Mouse (Mus musculus): Measurements from ENCODE around the gene Tcf7l2. TPM values are rescaled to one million over a fixed set of nuclear protein-coding genes. Genes with fewer than 3 reads are reported as not detected.
A peak's percentile ranks its signal among the peaks of the same experiment; 100 is the strongest.

Gene Tcf7l2
- polyA plus RNA-seq (2012; rRNA removed): 6.1 and 6.2 TPM in 2 replicates

GRCm38 (mm10) chr19:55741439-55741928, at the start of gene Tcf7l2:
Gene Tcf7l2 (plus strand): TSS chr19:55741820.
- Histone ChIP-seq H3K27me3 (ENCODE audit: control insufficient read depth, insufficient read depth, low read length) (peaks cover 11% of the 10 kb centered on the region), H3K36me3 (ENCODE audit: control insufficient read depth, insufficient read depth, low read length) (no peaks in the 10 kb centered on the region), H3K27ac (ENCODE audit: control insufficient read depth, insufficient read depth, low read depth, low read length) (peak within 1 kb of the TSS; percentile 88), H3K4me1 (ENCODE audit: control insufficient read depth, insufficient read depth, low read length) (peaks cover 16% of the 10 kb centered on the region), H3K4me3 (ENCODE audit: control insufficient read depth, low read depth, low read length) (peak within 1 kb of the TSS; percentile 96)
- TF ChIP-seq CTCF (IDR thresholded peaks at IDR 0.05; ENCODE audit: control insufficient read depth, insufficient read depth, insufficient replicate concordance, low read depth, low read length) (no peak), POLR2A (IDR thresholded peaks at IDR 0.05; ENCODE audit: control insufficient read depth, low read depth, low read length) (peak; percentile 46; the same call in 1 of the 2 replicates)

- Histone ChIP-seq H3K27ac (ENCODE audit: control insufficient read depth, insufficient read depth, low read depth, low read length) (no peak overlapping the region), H3K36me3 (ENCODE audit: control insufficient read depth, insufficient read depth, low read length) (no peaks in the 10 kb centered on the region), H3K27me3 (ENCODE audit: control insufficient read depth, insufficient read depth, low read length) (no peaks in the 10 kb centered on the region), H3K4me1 (ENCODE audit: control insufficient read depth, insufficient read depth, low read length) (no peaks in the 10 kb centered on the region), H3K4me3 (ENCODE audit: control insufficient read depth, low read depth, low read length) (no peak overlapping the region)
- TF ChIP-seq CTCF (IDR thresholded peaks at IDR 0.05; ENCODE audit: control insufficient read depth, insufficient read depth, insufficient replicate concordance, low read depth, low read length) (no peak), POLR2A (IDR thresholded peaks at IDR 0.05; ENCODE audit: control insufficient read depth, low read depth, low read length) (no peak)
Measured at GRCm38 (mm10) chr19:55694651-55695050, 47.0 kb upstream of the Tcf7l2 start.

- Histone ChIP-seq H3K4me1 (ENCODE audit: control insufficient read depth, insufficient read depth, low read length) (no peaks in the 10 kb centered on the region), H3K27ac (ENCODE audit: control insufficient read depth, insufficient read depth, low read depth, low read length) (no peak overlapping the region), H3K36me3 (ENCODE audit: control insufficient read depth, insufficient read depth, low read length) (no peaks in the 10 kb centered on the region), H3K27me3 (ENCODE audit: control insufficient read depth, insufficient read depth, low read length) (no peaks in the 10 kb centered on the region), H3K4me3 (ENCODE audit: control insufficient read depth, low read depth, low read length) (no peak overlapping the region)
- TF ChIP-seq POLR2A (IDR thresholded peaks at IDR 0.05; ENCODE audit: control insufficient read depth, low read depth, low read length): no peak
- no peak for TF ChIP-seq CTCF (IDR thresholded peaks at IDR 0.05; ENCODE audit: control insufficient read depth, insufficient read depth, insufficient replicate concordance, low read depth, low read length)
Measured at GRCm38 (mm10) chr19:55695418-55695817, 46.2 kb upstream of the Tcf7l2 start.

GRCm38 (mm10) chr19:55698892-55699291, 42.7 kb upstream of the Tcf7l2 start:
- Histone ChIP-seq H3K27ac (ENCODE audit: control insufficient read depth, insufficient read depth, low read depth, low read length) (no peak overlapping the region), H3K27me3 (ENCODE audit: control insufficient read depth, insufficient read depth, low read length) (no peaks in the 10 kb centered on the region), H3K4me1 (ENCODE audit: control insufficient read depth, insufficient read depth, low read length) (peaks cover 13% of the 10 kb centered on the region), H3K4me3 (ENCODE audit: control insufficient read depth, low read depth, low read length) (no peak overlapping the region), H3K36me3 (ENCODE audit: control insufficient read depth, insufficient read depth, low read length) (no peaks in the 10 kb centered on the region)
- TF ChIP-seq POLR2A (IDR thresholded peaks at IDR 0.05; ENCODE audit: control insufficient read depth, low read depth, low read length): no peak

- Histone ChIP-seq H3K27ac (ENCODE audit: control insufficient read depth, insufficient read depth, low read depth, low read length) (no peak overlapping the region), H3K4me3 (ENCODE audit: control insufficient read depth, low read depth, low read length) (no peak overlapping the region), H3K27me3 (ENCODE audit: control insufficient read depth, insufficient read depth, low read length) (no peaks in the 10 kb centered on the region), H3K4me1 (ENCODE audit: control insufficient read depth, insufficient read depth, low read length) (peaks cover 13% of the 10 kb centered on the region), H3K36me3 (ENCODE audit: control insufficient read depth, insufficient read depth, low read length) (no peaks in the 10 kb centered on the region)
- TF ChIP-seq POLR2A (IDR thresholded peaks at IDR 0.05; ENCODE audit: control insufficient read depth, low read depth, low read length) (no peak), CTCF (IDR thresholded peaks at IDR 0.05; ENCODE audit: control insufficient read depth, insufficient read depth, insufficient replicate concordance, low read depth, low read length) (no peak)
Measured at GRCm38 (mm10) chr19:55700214-55700568, 41.4 kb upstream of the Tcf7l2 start.

GRCm38 (mm10) chr19:55700569-55701282, 40.9 kb upstream of the Tcf7l2 start:
- Histone ChIP-seq H3K4me1 (ENCODE audit: control insufficient read depth, insufficient read depth, low read length) (peaks cover 13% of the 10 kb centered on the region), H3K36me3 (ENCODE audit: control insufficient read depth, insufficient read depth, low read length) (no peaks in the 10 kb centered on the region), H3K27ac (ENCODE audit: control insufficient read depth, insufficient read depth, low read depth, low read length) (no peak overlapping the region), H3K27me3 (ENCODE audit: control insufficient read depth, insufficient read depth, low read length) (no peaks in the 10 kb centered on the region), H3K4me3 (ENCODE audit: control insufficient read depth, low read depth, low read length) (no peak overlapping the region)
- no peak for TF ChIP-seq CTCF (IDR thresholded peaks at IDR 0.05; ENCODE audit: control insufficient read depth, insufficient read depth, insufficient replicate concordance, low read depth, low read length)
- no peak for TF ChIP-seq POLR2A (IDR thresholded peaks at IDR 0.05; ENCODE audit: control insufficient read depth, low read depth, low read length)

GRCm38 (mm10) chr19:55701283-55701633, 40.4 kb upstream of the Tcf7l2 start:
- Histone ChIP-seq H3K4me1 (ENCODE audit: control insufficient read depth, insufficient read depth, low read length) (peaks cover 13% of the 10 kb centered on the region), H3K27ac (ENCODE audit: control insufficient read depth, insufficient read depth, low read depth, low read length) (no peak overlapping the region), H3K36me3 (ENCODE audit: control insufficient read depth, insufficient read depth, low read length) (no peaks in the 10 kb centered on the region), H3K27me3 (ENCODE audit: control insufficient read depth, insufficient read depth, low read length) (no peaks in the 10 kb centered on the region), H3K4me3 (ENCODE audit: control insufficient read depth, low read depth, low read length) (peak overlapping the region; percentile 57)
- no peak for TF ChIP-seq POLR2A (IDR thresholded peaks at IDR 0.05; ENCODE audit: control insufficient read depth, low read depth, low read length)
- TF ChIP-seq CTCF (IDR thresholded peaks at IDR 0.05; ENCODE audit: control insufficient read depth, insufficient read depth, insufficient replicate concordance, low read depth, low read length): no peak

Measured in testis, adult 2 months (tissue).